Mouse (Mus musculus) cerebellum, postnatal 10 days (tissue): ENCODE measurements around the gene Pan3.

Source experiments
- DNase-seq, 2 experiments: peaks; one replicate each; pipeline ENCODE4 v3.0.0; 2021; ENCODE audit warnings: mixed read lengths in 2 of 2

Pan3 gene

DNA sequence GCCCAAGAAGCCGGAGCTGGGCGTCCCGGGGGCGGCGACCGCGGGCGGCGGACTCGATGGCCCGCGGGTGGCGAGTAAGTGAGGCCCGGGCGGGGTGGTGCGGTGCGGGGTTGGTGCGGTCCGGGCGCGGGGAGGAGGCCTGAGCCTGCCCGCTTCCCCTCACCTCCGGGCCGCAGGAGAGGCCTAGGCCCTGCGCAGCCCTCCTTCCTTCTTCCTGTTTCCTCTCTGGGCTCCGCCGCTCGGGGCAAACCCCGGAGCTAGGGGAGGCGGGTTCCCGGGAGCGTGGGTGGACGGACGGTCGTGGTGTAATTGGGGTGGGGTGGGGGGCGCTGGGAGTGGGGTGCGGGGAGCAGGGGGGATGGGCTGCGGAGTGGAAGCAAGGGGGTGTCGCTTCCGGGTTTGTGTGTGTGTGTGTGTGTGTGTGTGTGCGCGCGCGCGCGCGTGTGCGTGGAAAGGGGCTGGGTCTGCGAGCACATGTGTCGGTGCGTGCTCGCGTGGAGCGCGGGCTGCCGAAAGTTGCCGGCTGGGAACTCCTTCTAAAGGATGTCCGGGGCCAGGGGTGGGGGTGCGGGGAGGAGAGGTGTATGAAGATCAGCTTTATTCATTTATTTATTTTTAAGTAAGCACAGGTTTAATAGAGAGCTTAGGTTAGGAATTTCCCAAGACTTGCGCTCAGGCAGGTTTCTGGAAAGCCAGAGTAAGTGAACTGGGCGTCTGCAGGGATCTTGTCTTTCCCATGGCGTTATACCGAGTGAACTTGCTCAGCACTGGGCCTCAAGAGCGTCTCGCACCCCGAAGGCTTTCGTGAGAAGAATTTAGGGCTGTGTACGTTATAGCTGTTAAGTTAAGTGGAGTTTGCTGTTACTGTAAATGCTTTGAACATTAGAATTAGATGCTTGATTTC lies 1.2 kb downstream of the Pan3 start:
- DNase-seq = peak; percentile 88 to 89

DNA sequence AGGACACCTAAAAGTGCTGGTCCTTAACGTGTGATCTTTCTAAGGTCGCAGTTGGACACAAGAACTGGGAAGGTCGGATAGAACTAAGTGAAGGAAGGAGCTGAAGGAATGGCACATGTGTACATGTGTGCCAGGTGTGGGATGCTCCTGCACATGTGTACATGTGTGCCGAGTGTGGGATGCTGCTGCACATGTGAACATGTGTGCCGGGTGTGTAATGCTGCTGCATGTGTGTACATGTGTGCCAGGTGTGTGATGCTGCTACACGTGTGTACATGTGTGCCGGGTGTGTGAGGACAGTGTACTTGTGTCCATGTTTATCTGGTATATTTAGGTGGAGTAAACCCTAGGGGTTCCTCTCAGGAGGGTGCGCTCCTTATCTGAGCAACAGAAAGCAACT lies 3.0 kb downstream of the Pan3 start:
- DNase-seq = no peak

DNA sequence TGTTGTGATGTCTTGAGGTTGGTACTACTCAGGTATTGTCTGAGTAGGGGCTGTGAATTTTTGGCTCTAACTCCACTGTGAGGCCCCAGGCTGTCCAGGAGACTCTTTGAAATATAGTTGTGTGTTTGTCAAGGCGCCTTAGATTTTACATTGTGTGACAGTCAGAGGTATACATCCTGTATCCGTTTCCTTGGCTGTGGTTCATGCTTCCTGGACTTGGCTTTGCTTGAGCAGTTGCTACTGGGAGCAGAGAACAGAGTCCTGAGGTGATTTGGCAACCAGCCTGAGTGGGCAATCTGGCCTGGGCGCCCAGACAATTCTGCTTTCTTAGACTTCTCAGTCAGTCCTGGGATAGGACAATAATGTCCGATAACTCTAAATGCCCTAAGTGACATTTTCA lies 5.3 kb downstream of the Pan3 start:
- peak; percentile 95 to 96 for DNase-seq

DNA sequence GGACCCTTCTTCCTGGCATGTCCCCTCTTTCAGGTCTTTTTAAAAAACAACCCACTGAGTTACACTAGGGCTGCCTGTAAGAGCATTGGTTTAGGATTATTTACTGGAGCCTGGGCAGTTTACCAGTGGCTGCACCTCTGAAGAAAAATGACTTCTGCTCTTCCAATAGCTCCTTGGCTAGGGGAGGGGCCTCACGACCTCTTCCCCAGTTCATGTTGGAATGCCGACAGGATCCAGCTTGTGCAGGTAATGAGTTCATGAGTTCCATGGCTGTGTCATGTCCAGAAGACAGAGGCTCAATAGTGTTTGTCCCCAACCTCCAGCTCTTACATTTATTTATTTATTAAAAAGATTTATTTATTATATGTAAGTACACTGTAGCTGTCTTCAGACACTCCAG lies 5.8 kb downstream of the Pan3 start:
- DNase-seq = peak; percentile 38 to 44

DNA sequence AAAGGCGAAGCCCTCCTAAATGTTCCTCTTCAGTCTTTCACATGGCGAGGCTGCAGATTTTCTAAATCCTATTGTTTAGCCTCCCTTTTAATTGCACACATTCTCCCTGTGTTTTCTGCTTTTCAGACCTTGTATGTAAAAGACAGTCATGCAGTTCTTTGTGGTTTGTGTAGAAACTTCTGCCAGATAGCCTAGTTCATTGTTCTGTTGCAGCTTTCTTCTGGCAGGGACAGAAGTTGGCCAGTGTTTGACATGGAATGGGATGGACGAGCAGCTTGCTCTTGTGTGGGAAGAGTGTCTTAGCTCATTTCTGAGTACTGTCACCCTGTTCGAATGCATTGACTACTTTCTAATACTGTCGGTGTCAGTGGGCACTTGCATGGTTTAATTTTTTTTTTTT lies 6.5 kb downstream of the Pan3 start:
- peak; percentile 25 to 32 for DNase-seq

DNA sequence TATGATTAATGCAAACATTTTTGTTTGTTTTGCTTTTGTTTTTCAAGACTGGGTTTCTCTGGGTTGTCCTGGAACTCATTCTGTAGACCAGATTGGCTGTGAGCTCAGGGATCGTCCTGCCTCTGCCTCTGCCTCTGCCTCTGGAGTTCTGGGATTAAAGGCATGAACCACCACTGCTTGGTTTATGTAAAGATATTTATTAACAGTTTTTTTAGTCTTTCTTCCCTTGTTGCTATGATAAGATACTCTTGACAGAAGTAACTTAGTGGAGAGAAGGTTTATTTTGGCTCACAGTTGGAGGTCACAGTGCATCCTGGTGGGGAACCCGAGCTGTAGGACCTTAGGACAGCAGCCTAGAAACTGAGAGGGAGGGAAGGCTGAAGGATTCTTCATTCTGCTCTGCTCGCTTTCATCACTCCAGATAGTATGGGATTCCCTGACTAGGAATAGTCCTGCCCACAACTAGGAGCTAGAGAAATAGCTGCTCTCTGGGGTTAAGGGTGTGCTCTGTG lies 11.1 kb downstream of the Pan3 start:
- no peak for DNase-seq

DNA sequence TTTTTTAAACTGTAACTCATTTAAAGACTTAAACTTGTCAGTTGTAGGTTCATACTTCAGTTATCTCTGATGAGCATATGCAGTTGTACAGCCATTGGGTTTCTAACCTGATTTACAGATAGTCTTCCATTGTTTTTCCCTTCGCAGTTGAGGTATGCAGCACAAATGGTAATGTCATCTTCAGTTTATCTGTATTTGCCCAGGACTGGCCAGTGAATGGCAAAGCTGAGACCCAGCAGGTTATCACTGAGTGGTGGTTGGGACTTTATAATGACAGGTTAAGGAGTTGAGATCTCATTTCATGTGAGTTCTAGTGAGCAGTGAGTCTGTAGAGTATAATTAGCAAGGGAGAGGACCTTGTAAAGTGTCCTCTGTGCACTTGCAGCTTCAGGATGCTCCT lies 12.0 kb downstream of the Pan3 start:
- no peak for DNase-seq

DNA sequence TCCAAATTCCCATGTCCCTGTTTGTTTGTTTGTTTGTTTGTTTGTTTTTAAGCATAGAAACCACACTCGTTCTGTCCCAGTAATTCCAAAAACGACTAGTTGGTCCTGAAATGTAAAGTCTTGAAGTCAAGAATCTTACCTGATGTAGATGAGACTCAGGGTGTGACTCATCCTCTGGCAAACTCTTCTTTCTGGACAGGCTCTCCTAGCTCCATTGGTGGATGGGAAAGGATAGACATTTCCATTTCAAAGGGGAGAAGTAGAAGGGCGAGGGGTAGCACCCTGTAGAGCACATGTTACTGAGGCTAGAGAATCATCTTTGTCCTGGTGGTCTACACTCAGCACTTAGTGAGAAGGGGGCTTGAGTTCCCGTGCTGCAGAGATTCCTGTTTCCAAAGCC lies 12.8 kb downstream of the Pan3 start:
- DNase-seq = no peak

DNA sequence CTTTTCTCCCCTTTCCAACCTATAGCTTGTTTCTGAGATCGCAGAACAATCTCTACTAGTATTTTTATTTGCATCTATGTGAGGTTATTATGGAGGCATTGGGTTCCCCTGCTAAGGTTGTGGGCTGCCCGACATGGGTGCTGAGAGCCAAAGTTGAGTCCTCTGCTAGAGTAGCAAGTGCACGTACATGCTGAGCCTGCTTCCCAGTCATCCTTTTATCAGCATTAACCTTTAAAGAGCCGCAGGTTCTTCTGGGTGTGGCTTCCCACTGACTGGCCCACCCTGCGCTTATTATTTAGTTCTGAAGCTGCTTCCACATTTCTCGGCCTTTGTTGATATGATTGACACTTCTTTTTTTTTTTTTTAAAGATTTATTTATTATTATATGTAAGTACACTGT lies 14.3 kb downstream of the Pan3 start:
- DNase-seq = no peak

DNA sequence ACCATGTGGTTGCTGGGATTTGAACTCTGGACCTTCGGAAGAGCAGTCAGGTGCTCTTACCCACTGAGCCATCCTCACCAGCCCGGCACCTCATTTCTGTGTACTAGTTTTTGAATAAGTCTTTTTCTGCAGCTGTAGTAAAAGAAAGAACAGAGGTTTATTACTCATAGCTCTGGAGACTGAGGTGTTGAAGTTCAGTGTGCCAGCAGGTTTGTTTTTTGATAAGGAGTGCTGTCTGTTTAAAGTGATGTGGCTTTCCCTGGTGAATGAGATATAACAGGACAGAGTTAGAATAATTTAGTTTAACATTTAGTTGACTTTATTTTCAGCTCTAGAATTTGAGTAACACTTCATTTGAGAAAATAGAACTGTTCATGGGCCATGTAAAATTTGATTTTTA lies 14.8 kb downstream of the Pan3 start:
- no peak for DNase-seq

DNA sequence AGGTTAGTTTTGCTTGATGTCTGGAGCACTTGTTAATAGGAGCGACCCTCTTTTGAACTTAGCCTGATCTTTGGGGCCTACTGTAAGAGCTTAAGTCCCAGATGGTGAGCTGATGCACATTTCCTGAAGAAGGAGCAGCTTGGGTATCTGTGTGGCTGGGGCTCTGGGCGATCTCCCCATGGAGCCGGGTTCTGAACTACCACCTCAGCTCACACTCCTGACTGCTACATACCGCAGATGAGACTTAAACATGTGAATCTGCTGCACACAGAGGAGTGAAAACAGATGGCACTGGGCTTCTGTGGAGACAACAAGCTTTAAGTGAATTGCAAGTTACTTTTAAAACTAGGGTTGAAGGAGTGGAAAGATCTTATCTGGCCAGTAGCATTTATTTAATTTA lies 15.3 kb downstream of the Pan3 start:
- no peak for DNase-seq

DNA sequence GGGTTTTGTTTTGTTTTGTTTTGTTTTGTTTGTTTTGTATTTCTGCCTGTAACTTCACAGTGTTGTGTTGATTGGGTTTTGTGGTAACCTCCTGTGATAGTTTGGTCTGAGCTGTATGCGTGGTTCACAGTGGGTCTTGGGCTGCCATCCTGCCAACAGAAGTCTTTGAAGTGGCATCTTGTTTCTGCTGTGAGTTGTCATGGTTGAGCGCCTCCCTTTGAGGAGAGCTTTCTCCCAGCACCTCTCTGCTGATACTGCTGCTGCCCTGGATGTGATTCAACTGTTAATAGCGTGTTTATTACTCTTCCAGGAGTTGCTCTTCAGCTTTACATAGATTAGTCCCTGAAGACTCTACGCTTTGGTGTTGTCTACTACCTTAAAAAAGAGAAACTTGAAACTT lies 18.6 kb downstream of the Pan3 start:
- DNase-seq = peak in 1 of 2 experiments; percentile 49

DNA sequence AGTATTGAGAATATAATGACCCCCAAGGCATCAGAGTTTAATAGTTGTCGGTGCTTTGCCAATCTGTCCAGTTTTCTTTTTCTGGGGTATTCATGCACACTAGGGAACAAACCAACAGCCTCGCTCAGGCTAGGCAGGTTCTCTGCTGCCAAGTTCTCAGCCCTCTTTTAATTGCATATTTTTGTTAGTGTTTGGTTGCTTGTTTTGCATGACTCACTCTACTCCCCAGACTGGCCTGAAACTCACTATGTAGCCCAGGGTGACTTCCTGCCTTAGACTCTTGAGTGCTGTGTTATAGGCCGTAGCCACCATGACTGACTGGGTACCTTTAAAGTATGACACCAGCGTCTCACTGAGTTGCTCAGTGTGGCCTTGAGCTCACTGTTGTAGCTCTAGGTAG lies 19.0 kb downstream of the Pan3 start:
- peak in 1 of 2 experiments; percentile 8 for DNase-seq

DNA sequence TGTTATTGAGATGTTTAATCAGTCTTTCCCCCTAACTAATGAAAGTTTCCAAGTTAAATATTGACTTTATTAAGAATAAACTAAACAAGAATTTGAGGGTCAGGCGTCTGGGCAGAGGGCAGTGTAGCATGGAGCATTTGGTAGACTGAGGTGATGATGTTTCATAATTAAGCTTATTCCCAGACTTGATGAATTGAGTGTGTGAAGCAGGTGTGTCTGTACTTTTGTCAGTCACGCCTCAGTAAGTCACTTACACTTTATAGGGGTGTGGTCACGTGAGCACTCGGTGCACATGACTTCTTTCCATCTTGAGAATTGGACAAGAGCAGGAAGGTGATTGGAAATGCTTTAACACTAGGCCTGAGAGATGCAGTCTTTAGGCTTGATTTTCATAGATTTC lies 26.5 kb downstream of the Pan3 start:
- no peak for DNase-seq

DNA sequence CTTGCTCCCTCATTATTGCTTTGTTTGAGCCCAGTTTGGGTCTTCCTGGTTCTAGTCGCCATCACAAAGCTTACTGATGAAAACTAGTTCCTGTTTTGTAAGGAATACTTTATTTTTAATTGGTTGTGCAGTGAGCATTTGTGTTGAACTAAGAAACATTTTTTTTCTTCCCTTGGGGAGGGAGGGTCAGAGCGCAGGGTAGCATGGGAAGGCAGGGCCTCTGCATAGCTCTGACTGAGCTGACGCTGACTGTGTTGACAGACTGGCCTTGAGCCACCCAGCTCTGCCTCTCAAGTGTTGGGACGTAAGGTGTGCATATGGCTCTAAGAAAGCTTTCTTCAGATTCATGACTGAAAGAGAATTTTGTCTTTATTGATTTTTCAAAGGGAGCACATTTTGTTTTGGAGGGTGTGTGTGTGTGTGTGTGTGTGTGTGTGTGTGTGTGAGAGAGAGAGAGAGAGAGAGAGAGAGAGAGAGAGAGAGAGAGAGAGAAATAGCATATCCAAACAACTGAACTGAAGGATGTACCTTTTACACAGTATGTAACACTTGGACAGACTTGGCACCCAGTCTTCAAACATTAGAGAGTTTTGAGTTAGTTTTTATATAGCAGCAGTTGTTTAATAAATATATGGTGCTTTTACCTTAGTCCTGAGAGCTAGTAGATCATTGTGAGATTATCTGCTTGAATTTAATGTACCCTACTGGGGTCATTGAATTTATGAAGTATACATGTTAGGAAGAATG lies 30.0 kb downstream of the Pan3 start:
- peak in 1 of 2 experiments; percentile 12 for DNase-seq

DNA sequence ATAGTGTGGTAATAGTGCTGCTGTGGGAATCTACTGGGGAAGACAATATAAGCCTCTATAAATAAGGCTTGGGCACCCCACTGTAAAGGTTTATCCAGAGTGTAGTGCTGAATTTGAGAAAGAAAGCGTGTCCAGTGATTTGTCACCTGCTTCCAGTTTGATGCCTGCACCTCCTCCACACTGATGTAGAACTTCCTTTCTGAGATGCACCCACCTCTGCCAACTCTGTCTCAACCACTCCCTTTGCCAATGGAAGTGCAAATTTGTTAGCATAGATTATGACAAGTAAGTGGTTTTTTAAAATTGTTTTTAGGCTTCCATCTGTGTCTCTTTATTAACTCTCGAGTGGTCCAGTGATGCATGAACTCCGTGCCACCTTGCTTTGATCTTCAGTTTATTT lies 33.3 kb downstream of the Pan3 start:
- no peak for DNase-seq

DNA sequence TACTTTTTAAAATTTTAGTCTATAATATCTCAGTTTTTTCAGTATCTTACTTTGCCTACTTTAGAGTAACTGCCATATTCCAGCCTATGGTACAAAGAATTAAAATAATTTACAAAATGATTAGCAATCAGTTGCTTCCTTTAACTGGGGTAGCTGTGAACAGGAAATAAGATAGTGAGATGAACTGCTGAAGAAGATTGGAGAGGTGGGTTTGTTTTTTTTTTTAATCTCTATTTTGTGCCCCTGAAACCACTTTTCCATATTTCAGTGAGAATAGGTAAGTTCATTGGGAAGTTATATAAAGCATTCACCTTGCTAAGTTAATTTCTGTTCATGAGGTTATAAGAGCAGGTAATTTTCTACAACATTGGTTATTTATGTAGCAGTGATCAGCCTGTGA lies 36.4 kb downstream of the Pan3 start:
- no peak for DNase-seq

DNA sequence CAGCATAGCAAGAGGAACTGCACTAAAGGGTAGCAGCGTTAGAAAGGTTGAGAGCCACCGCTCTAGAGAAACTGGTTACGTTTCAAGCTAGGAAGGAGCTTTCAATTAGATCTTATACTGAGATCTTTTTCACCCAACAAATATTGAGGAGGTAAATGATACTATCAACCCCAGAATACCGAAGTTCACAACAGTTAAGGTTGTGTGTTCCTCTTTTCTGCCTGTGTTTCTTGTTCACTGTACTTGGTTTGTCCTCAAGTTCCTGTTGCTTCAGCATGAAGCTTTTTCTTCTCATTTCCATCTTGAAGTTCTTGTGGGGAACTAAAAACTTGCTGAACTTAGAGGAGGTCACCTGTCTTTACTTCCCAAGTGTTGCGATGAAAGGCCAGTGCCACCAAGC lies 41.2 kb downstream of the Pan3 start:
- no peak for DNase-seq

DNA sequence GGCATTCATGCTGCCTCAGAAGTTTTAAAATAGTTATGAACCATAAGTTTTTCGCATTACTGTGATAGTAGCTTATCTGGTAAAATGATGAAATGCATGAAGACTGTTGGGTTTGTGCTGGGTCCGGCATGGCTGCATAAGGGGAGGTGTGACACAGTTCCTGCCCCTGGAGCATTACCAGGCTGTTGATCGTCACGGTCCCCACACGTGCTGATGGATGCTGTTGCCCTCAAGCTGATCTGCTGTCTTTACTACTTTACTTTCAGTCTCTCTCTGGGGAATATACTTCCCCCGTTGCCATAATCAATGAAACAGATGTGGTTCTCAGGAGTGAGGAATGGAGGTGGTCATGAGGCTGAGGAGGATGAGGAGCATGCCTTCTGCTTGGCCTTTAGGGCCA lies 43.1 kb downstream of the Pan3 start:
- DNase-seq = no peak

DNA sequence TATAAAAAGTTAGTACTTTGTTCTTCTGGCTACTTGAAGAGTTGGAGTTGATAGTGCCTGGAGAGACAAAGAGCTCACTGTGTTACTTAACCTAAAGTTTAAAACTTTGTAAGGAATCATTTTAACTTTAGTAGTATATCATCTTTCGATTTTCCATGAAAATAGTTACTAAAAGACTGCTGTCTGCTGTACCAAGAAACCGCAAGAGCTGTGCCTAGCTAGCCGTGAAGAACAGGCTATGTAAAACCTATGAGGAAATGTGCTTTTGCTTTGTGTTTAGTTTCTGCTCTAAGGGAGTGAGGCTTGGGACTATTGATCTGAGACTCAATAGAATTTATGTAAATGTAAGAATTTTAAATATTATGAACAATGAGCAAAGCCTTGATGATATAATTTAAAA lies 43.9 kb downstream of the Pan3 start:
- DNase-seq = no peak

DNA sequence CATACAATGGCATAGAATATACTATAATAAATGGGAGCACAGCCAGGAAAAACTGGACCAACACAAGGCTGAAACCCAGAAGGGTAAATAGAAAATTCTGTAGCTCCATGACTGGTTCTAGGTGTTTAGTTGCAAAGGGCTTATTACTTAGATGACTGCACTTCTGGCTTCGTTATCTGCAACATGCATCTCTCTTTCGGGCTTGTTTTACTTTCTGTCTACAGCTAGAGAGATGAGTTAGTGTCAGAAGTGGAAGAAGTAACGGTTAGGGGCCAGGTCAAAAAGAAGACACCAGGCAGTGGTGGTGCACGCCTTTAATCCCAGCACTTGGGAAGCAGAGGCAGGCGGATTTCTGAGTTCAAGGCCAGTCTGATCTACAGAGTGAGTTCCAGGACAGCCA lies 46.1 kb downstream of the Pan3 start:
- no peak for DNase-seq

DNA sequence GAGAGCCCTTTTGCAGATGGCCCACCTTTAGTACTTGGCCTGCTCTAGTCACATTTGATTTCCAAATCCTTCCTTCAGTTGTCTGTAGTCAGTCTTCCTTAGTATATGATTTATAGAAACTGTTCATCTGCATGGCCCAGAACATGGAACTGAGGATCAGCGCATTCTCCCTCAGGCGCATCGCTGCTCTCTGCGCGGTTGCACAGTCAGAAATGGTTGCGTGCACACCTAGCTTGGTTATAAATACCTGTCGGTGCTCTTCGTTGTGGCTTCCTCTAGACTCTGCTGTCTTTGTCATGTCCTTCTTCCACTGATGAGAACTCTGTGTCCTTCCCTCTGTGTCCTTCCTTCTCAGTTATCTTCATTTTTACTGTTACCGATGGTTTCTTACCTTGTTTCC lies 47.1 kb downstream of the Pan3 start:
- no peak for DNase-seq

DNA sequence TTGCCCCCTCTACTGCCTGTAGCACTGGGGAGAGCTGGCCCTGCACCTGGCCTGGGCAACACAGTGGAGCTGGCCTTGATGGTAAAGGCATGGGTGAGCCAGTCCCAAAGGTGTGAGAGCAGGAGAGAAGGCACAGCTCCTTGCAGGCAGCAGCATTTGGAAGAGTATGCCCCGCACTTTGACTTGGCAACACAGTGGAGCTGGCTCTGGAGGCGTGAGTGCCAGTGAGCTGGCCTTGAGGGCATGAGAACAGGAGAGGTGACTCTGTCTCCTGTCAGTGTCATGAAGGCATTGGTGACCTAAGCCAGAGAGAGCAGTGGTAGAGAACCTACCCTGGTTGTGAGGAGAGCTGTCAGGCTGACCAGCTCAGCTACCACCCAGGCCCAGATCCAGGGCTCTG lies 49.4 kb downstream of the Pan3 start:
- DNase-seq = peak in 1 of 2 experiments; percentile 9

DNA sequence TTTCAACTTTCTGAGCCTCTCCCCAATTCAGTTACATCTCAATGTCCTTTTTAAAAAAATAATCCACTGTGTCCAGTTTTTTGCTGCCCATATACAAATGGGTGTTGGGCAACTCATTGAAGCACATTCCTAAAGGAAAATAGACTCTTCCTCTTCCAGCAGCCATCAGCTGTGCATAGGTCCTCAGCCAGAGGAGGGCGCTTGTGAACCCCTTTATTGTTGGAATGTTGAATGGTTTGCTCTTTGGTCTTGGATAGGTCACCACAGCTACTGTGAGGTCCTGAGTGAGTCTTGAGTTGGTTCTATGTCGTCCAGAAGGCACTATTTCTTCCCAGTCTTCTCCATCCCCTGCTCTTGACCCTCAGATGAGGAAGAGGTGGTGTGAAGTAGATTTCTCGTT lies 54.2 kb downstream of the Pan3 start:
- peak; percentile 10 to 23 for DNase-seq
